Mouse (Mus musculus): Measurements from ENCODE around the gene Fam20b.

DNA sequence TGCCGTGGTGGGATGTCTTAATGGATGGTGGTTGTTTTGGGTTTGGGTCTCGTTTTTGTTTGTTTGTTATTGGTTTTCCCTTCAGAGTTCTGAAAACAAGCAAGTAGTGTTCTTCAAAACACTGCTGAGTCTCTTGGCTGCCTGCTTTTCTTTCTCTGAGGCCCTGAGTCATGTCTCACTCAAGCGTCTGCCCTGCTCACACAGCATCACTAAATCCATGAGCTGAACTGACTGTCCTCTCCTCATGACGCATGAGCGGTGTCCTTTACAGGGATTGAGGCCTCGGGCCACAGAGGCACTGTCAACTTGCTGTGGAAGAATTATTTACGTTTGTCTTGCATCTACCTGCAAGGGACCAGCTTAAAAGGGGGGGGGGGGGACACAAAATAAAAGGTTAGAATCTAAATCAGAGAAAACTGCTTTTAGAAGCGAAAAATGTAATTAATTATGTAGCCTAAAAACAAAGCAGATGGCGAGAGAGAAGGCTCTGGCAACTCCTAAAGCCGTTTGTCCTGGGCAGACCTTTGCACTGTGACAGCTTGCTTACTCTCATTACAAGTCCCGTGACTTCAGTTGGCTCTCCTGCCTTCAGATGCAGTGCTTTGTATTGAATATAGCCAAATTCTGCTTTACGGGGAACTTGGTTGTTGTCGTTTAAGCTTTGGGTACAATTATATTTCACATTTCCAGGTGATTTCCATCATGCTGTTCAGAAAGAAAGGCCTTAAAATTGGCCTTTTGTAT lies 73.9 kb downstream of the Fam20b start:
- TF ChIP-seq POLR2A (IDR thresholded peaks at IDR 0.05; ENCODE audit: low read depth, low read length) (no peak), CTCF (conservative IDR thresholded peaks at IDR 0.05; ENCODE audit: insufficient read depth, insufficient read length, low read depth, low read length) (no peak)

Data from kidney, adult 2 months (tissue).